Mouse (Mus musculus): ENCODE data around the gene Rhox2f.
"Not testable (repeated sequence)": the region's sequence is repeated elsewhere in the genome, so short reads cannot be mapped to it uniquely, and the experiment has no call there.

Rhox2f gene

GRCm38 (mm10) chrX:37571105-37571504 lies at the start of gene Rhox2f:
Rhox2f (plus strand) TSS chrX:37571405.
- DNase-seq (ENCODE audit: low read depth) = not testable (repeated sequence)

GRCm38 (mm10) chrX:37530152-37530551 lies 41.1 kb upstream of the Rhox2f start, which contains the start of gene Rhox2e:
Rhox2e (plus strand) TSS chrX:37530452.
- not testable (repeated sequence) for DNase-seq (ENCODE audit: low read depth)

GRCm38 (mm10) chrX:37541719-37542118 lies 29.5 kb upstream of the Rhox2f start, which contains the start of gene Rhox3e:
Rhox3e (plus strand) TSS chrX:37542019.
- not testable (repeated sequence) for DNase-seq (ENCODE audit: low read depth)

GRCm38 (mm10) chrX:37557112-37557511 lies 14.1 kb upstream of the Rhox2f start, which contains the start of gene Rhox4e:
Rhox4e (plus strand) TSS chrX:37557412.
- not testable (repeated sequence) for DNase-seq (ENCODE audit: low read depth)

GRCm38 (mm10) chrX:37572638-37573037 lies 1.4 kb downstream of the Rhox2f start:
- DNase-seq (ENCODE audit: low read depth) = not testable (repeated sequence)

DNA sequence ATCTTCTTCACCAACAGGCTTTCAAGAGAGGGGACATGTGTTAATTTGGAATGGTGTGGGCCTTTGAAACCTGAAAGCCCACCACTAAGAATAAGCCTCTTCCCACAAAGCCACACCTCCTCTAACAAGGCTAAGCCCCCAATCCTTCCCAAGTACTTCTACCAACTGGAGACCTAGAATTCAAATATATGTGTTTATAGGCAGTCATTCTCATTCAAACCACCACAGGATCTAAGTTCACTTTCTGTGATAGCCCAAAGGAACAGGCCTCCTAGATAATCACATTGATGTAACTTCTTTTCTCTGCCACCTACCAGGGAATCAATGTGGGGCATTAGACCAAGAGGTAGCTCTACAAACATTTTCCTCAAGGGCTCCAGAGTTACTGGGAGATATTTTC lies 9.5 kb downstream of the Rhox2f start, which contains the start of gene Rhox3f:
TSS of gene Rhox3f (plus strand) at position 301 of the 400 bp plus-strand sequence.
- not testable (repeated sequence) for DNase-seq (ENCODE audit: low read depth)

DNA sequence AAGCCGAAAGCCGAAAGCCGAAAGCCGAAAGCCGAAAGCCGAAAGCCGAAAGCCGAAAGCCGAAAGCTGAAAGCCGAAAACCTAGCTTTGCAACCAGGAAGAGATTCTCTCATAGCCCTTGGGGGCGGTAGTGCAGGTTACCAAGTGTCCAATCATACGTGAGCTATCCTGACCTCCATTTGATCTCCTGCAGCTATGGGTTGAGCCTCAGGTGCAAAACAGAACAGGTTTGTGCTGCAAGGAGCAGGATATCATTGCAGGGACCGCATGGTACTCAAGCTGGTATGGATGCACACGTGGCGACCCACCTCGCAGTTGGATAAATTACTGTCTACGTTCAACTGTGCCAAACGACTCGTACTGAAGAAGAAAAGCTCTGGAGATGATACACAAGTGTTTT lies 36.4 kb downstream of the Rhox2f start, which contains the start of gene Rhox4f:
TSS of gene Rhox4f (minus strand) at position 101 of the 400 bp plus-strand sequence.
- DNase-seq (ENCODE audit: low read depth) = not testable (repeated sequence)

Measured in fibroblast of lung, adult 2 months (primary cell).